7 mouse cellular contexts compared by ENCODE assay signal in the genomic region with DNA sequence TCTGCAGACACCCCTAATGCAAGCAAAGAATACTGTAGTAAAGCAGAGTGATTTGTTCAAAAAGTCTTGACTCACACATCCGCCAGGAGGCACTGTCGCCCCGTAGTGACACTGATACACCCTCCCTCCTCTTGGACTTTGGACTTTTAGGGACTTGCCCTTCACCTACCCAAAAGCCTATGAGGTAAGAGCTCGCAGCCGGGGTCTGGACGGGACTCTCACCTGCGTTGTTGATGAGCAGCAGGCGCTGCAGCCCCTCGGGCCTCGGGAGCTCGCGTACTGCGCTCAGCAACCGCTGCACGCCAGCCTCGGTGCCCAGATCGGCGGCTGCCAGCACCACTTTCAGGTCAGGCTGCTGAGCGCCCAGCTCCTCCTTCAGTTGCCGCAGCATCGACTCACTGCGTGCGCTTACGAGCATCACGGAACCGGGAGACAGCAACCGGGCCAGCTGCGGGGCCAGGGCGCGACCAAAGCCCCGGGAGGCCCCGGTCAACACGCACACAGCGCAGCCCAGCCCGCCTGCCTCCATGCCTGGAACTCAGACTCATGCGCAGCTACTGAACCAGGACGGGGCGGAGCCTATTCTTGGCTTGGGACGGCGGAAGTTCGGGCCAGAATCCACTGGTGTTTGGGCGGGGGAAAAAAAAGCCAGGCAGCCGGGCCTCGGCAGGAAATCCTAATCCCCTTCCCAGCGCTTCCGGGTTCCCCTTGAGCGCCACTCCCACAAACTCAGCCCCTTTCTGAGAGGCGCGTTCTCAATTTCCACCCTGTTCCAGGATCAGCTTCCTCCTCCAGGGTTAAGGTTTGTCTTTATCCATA. TPM values are rescaled to one million over a fixed set of nuclear protein-coding genes. Genes with fewer than 3 reads are reported as not detected.
DNase-seq lines count a peak whose midpoint lies in the region; ATAC-seq lines count a peak whose summit lies in the region.

A gene (minus strand): TSS at position 550 of the 819 bp plus-strand sequence.

- peak; percentile 98 for ATAC-seq in intestine, embryonic 15.5 days

- H3K4me3 ChIP-seq in intestine, embryonic 15.5 days (replicated peaks) = peak within 1 kb of the TSS; percentile 74
- peak within 1 kb of the TSS; percentile 76 for H3K4me3 ChIP-seq in midbrain, embryonic 10.5 days

- H3K36me3 ChIP-seq in intestine, embryonic 15.5 days = peaks cover 6% of the 10 kb centered on the region; the same call in 1 of the 2 replicates
- peaks cover 16% of the 10 kb centered on the region for H3K36me3 ChIP-seq in midbrain, embryonic 10.5 days

- under 1% methylated on average over 49 of the region's 49 CpGs for WGBS in intestine, embryonic 15.5 days
- under 1% methylated on average over 49 of the region's 49 CpGs for WGBS in midbrain, embryonic 10.5 days

- intact Hi-C loops in gastrocnemius, postnatal 36 days (cut with DNase I) = no loop called here
- intact Hi-C loops in left cerebral cortex, postnatal 25 days (cut with DNase I) = no loop called here

- no peaks in the 10 kb centered on the region for H3K27me3 ChIP-seq in intestine, embryonic 15.5 days (replicated peaks)
- H3K27me3 ChIP-seq in midbrain, embryonic 10.5 days (ENCODE audit: low read depth, poor library complexity, severe bottlenecking) = no peaks in the 10 kb centered on the region

- H3K9ac ChIP-seq in intestine, embryonic 15.5 days = peak within 1 kb of the TSS; percentile 87

- H3K4me1 ChIP-seq in intestine, embryonic 15.5 days (replicated peaks) = 0 out of 2 replicates have a peak, but pooled peaks cover 2% of the 10 kb centered on the region
- peaks cover 16% of the 10 kb centered on the region for H3K4me1 ChIP-seq in midbrain, embryonic 10.5 days

- peak within 1 kb of the TSS; percentile 62 for H3K4me2 ChIP-seq in intestine, embryonic 15.5 days (replicated peaks)

- H3K27ac ChIP-seq in intestine, embryonic 15.5 days = peak within 1 kb of the TSS; percentile 96
- H3K27ac ChIP-seq in midbrain, embryonic 10.5 days (replicated peaks) = peak within 1 kb of the TSS; percentile 93

- peak; percentile 90 to 91 for DNase-seq in adrenal gland, adult 18-20 months (ENCODE audit: low spot score in 2 of 2)
- DNase-seq in embryo, embryonic 11 days = peak; percentile 95
- DNase-seq in gastrocnemius, postnatal 36 days = peak; percentile 91 to 93
- DNase-seq in left cerebral cortex, postnatal 25 days (ENCODE audit: low spot score in 2 of 2) = peak; percentile 85 to 90
- peak; percentile 90 for DNase-seq in midbrain, embryonic 10.5 days (ENCODE audit: low spot score)
- DNase-seq in right cerebral cortex, postnatal 4 days = peak; percentile 82

- no peaks in the 10 kb centered on the region for H3K9me3 ChIP-seq in intestine, embryonic 15.5 days
- no peaks in the 10 kb centered on the region for H3K9me3 ChIP-seq in midbrain, embryonic 10.5 days (replicated peaks)

RNA-seq across cellular contexts. Expression of the gene that starts here (rescaled TPM):
- total RNA-seq in adrenal gland, adult 18-20 months (2021) = 10 to 100 TPM; 67.1 to 77.5 TPM
- total RNA-seq in gastrocnemius, postnatal 36 days (2021) = 10 to 100 TPM; 45.2 to 45.4 TPM
- polyA plus RNA-seq in intestine, embryonic 15.5 days (2015; fragmentation: Nextera tagmentation; extraction: Ambion mirVana) = 77.0 and 82.9 TPM in 2 replicates
- total RNA-seq in left cerebral cortex, postnatal 25 days (2021) = 10 to 100 TPM; 36.9 to 38.2 TPM
- polyA plus RNA-seq in midbrain, embryonic 10.5 days (2016; fragmentation: Nextera tagmentation; extraction: Ambion mirVana) = 48.5 and 55.7 TPM in 2 replicates

Comparison
In these comparisons a context has a peak if more than half of its experiments do, and no peak if none do; other contexts are left out.
1. Peak in every context shown above with its lines: DNase-seq, ATAC-seq, H3K4me3 ChIP-seq and H3K27ac ChIP-seq.